Mouse (Mus musculus) right cerebral cortex, adult 2 months (tissue): ENCODE data around the gene Rab32.
A peak's percentile ranks its signal among the peaks of the same experiment; 100 is the strongest.
"Not testable (repeated sequence)": the region's sequence is repeated elsewhere in the genome, so short reads cannot be mapped to it uniquely, and the experiment has no call there.

Experiments used
- DNase-seq, 2 experiments: peaks; one replicate each; pipeline ENCODE4 v3.0.0; 2021 to 2022; ENCODE audit warnings: low spot score in 2 of 2

Gene Rab32

GRCm38 (mm10) chr10:10557570-10558336 lies at the start of gene Rab32:
TSS of gene Rab32 (minus strand) at chr10:10558265.
- DNase-seq: peak; percentile 82 to 87

GRCm38 (mm10) chr10:10600771-10601170 lies 42.7 kb upstream of the Rab32 start:
- DNase-seq: no peak

GRCm38 (mm10) chr10:10597495-10597894 lies 39.4 kb upstream of the Rab32 start:
- not testable (repeated sequence) for DNase-seq

GRCm38 (mm10) chr10:10580811-10581210 lies 22.7 kb upstream of the Rab32 start:
- no peak for DNase-seq

- no peak for DNase-seq
Observed at GRCm38 (mm10) chr10:10579821-10580220, 21.8 kb upstream of the Rab32 start.

- no peak for DNase-seq
Observed at GRCm38 (mm10) chr10:10558337-10558711, 259 bp upstream of the Rab32 start.

- no peak for DNase-seq
Observed at GRCm38 (mm10) chr10:10557085-10557484, 980 bp downstream of the Rab32 start.

GRCm38 (mm10) chr10:10555676-10556075 lies 2.4 kb downstream of the Rab32 start:
- DNase-seq: no peak

GRCm38 (mm10) chr10:10555221-10555620 lies 2.8 kb downstream of the Rab32 start:
- no peak for DNase-seq

- DNase-seq: no peak
Observed at GRCm38 (mm10) chr10:10550134-10550533, 7.9 kb downstream of the Rab32 start.

GRCm38 (mm10) chr10:10546623-10547022 lies 11.4 kb downstream of the Rab32 start:
- DNase-seq: peak; percentile 21 to 25

- no peak for DNase-seq
Observed at GRCm38 (mm10) chr10:10544955-10545354, 13.1 kb downstream of the Rab32 start.
